Mouse (Mus musculus) T-helper 17 cell (primary cell): ENCODE data around the gene Ncam1.

Source experiments
- in situ Hi-C, 2 experiments: fragments of 300-600 bp; cut with MboI, MseI; formaldehyde crosslinking; loops; 1 replicate in 1 of 2; 2 replicates in 1 of 2; pipeline ENCODE4 v1.15.1; 2025; ENCODE audit warnings: high pct_unique_total_duplicates in 2 of 2

Gene Ncam1

DNA sequence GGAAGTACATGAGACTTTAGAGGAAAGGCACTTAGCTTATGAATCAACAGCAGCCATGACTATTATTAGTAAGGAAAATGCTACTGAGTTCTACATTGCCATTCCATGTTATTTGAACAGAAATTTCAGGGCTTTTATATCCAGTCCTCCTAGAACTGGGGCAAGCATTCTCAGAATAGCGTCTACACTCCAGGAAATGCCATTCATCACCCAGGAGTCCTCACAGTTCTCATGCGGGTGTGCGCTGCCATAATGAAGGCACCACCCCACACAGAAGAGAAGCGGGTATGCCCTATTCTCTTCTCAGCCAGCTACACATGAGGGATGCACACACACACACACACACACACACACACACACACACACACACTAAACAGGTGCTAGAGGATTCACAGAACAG is 43.5 kb downstream of the Ncam1 start:
- in situ Hi-C loops, result no loop called here

- in situ Hi-C loops, result no loop called here
Measured at GRCm38 (mm10) chr9:49751466-49751865, 47.3 kb downstream of the Ncam1 start.

DNA sequence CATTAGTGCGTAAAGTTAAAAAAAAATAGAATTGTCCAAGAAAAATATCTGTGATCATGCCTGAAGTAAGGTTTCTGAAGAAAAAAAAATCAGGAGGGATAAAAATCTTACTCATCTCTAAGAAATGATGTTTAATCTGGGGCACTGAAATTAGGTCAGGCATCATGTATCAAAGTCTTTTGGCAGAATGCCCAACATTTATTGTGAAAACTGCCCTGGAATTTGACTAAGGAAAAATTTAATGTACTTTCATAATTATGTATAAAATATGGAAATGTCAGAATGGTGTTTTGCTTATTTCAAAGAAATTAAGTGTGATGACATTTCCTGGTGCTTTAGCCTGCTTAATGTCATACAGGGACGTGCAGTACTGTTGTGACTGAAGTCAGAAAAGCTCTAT is 52.5 kb downstream of the Ncam1 start:
- in situ Hi-C loops, result no loop called here

- in situ Hi-C loops, result no loop called here
Measured at GRCm38 (mm10) chr9:49745696-49746095, 53.0 kb downstream of the Ncam1 start.

DNA sequence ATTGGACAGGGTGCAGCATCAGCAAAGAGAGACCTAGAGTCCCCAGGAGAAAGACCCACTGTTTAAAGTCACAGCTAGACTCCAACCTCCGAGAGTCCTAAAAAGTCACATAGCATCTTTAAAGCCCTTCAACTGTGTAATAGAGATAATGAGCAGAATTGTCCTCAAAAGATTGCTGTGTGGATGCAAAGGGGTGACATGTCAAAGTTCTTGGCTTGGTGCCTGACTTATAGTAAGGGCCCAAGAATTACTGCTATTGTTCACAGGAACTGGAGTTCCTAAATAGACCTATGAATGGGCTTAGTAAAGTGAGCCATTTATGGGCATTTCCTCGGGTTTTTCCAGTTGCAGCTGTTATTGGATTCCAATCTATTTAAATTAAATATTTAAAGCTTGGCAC is 54.4 kb downstream of the Ncam1 start:
- in situ Hi-C loops, result no loop called here

DNA sequence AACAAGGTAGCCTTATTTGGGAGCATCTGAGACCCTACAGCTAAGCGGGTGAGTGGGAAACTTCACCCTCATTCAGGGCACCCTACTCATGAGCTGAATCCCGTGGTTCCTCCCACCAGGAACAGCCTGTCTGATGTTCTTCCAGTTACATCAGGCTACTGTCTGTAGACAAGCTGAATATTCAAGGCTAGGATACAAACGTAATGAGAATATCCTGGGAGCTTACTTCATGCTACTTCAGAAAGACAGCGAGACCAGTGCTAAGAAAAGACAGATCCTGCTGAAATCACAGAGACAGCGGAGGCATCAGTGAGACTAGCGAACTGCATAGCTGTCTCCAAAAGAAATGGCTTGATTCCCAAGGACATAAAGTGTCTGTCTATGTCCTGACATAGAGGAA is 58.8 kb downstream of the Ncam1 start:
- in situ Hi-C loops, result no loop called here

DNA sequence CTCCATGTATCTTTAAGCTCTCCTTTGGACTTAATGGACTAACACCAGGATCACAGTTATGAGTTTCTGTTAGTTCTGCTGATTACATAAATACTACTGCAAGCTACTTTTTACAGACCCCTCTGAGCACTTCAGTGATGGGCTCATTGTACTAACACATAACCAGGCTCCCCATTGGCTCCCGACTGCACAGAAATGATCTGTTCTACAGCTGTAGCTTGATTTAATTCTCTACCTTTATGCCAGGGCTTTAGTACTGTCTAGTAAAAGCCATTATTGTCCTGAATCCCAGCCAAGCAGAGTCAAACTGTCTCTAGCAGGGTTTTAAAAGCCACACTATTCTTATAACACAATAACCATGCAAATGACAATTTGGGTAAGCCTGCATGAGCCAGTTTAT is 60.2 kb downstream of the Ncam1 start:
- in situ Hi-C loops, result no loop called here

GRCm38 (mm10) chr9:49737166-49737565 is 61.6 kb downstream of the Ncam1 start:
- in situ Hi-C loops, result no loop called here

- in situ Hi-C loops, result no loop called here
Measured at GRCm38 (mm10) chr9:49734348-49735007, 64.2 kb downstream of the Ncam1 start.

DNA sequence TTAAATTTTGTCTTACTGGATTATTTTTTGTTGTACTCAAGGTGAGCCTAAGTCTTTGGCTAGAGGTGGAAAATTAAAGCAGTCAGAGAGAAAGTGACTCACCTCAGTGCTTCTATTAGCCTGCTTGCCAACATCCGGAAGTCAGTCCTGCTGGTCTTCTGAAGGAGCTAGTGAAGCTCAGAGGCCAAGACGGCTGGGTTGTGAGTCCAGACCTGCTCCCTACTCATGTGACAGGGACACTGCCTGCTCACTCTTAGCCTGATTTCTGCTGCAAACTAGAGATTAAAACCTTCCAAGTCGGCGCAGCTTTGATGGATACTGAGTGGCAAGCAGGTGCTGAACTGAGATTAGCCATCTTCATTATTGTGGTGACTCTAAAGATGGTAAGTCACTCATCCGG is 65.0 kb downstream of the Ncam1 start:
- in situ Hi-C loops, result no loop called here

DNA sequence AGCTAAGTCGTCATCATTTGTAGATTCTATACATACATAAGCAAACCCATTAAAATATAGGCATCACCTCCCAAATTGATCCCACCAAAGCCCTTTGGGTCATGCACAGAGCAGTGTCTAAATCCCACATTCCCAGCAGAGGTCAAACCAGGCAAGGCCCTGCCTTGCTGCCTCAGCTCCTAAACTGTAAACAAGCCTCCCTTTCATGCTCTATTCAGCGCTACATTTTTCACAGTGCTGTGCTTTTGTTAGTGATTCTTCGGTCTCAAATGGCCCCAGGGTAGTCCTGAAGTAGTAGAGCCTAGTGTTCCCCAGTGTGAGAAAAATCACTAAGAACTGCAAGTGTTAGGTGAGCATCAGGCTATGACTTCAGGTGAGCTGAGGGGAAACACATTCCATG is 69.2 kb downstream of the Ncam1 start:
- in situ Hi-C loops, result no loop called here

GRCm38 (mm10) chr9:49728211-49728610 is 70.5 kb downstream of the Ncam1 start:
- in situ Hi-C loops, result no loop called here

GRCm38 (mm10) chr9:49722765-49723164 is 76.0 kb downstream of the Ncam1 start:
- in situ Hi-C loops, result no loop called here

DNA sequence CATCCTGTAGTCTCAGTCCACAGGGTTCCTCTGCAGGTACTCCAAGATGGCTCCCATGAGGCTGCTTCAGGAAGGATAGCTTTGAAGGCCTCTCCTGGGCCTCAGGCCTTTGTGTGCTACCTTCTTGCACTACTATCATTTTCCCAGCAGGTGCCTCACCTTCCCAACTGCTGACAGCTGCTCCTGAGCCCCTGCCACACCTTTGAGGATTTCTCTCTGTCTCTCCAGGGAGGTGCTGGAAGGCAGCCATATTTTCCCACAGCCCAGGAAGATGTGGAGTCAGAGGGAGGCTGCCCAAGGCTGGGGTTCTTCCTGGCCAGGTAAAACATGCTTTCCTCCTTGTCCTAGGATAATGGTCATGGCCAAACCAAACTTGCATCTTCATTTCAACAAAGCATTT is 83.6 kb downstream of the Ncam1 start:
- in situ Hi-C loops, result no loop called here

DNA sequence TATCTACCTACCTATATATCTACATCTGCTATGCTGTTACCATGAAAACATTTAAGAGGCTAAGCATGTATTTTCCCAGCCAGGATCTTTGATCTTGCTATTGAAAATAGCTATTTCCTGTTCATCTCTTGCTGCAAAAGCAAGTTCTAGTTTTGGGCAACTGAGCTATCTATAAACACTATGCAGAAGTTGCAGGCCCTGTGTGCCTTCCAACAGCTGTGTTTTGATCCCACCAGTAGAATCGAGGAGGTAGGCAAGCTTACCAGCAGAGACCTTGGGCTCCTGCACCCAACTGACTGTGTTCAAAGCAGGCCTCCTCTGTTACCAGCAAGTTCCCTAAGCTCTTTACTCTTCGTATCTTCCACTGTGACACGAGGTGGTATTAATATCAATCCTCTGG is 84.6 kb downstream of the Ncam1 start:
- in situ Hi-C loops, result no loop called here

- in situ Hi-C loops, result no loop called here
Measured at GRCm38 (mm10) chr9:49707646-49708045, 91.1 kb downstream of the Ncam1 start.

DNA sequence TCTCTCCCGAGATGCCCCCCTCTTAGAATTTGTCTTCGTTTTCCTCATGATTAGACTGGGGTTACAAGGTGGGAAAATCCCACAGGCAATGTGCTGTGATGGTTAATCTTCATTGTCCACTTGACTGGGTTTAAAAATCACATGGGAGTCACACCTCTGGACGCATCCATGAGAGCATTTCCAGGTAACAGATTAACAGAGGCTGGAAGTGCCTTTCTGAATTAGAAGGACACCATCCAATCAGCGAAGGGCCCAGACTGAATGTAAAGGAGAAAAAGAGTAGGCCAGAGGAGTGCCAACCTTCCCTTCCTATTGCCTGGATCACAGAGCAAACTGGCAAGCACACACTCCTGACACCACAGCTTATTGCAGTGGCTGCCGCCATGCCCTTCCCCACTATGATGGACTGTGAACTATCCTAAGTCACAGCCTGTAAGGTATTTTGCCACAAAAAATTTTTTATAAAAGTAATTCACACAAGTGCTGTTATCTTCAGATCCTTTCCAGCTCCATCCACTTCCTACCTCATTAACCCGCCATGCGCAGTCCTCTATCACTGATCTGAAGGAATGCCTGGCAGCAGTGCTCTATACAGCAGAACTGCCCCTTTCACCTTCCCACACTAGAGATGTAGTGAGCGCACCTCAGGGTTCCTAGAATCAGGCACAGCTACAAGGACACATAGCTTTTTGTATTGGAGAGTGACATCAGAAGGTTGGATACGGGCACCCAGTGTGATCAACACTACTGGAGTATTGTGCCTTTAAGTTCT is 94.3 kb downstream of the Ncam1 start:
- in situ Hi-C loops, result no loop called here

DNA sequence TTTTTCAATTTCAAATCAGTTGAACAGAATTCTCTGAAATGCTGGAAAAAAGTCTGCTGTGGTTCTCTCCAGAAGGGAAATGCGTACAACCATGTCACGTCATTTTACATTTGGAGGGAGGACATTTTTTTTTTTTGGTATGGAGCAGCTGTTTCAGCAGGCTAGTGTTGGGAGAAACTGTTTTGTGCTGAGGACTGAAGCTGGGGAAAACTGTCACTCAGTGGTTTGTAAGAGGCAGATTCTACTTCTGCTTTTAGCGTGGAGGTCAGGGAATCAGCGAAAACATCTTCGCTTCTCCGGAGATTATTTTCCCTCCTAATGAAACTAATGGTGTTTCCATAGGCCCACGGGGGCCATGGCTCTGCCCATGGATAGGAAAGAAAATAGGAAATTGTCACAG is 103.4 kb downstream of the Ncam1 start:
- in situ Hi-C loops, result no loop called here

DNA sequence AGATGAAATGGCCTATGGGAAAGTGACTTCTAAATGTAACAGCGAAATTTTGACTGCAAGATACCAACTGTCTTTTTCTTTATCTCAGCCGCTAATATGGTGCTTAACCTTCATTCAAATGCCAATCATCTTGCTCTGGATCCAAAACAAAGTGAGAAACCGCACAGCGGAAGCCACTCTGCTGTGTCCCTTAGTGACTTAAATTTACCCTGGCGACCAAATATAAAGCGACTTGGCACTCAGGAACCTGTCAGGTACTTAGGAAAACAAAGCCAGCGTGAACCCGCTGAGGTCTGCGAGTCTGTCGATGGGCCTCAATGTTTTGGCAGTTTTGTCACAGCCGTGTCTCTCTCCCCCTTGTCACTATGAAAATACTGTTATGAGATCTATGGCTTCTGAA is 105.9 kb downstream of the Ncam1 start:
- in situ Hi-C loops, result no loop called here

DNA sequence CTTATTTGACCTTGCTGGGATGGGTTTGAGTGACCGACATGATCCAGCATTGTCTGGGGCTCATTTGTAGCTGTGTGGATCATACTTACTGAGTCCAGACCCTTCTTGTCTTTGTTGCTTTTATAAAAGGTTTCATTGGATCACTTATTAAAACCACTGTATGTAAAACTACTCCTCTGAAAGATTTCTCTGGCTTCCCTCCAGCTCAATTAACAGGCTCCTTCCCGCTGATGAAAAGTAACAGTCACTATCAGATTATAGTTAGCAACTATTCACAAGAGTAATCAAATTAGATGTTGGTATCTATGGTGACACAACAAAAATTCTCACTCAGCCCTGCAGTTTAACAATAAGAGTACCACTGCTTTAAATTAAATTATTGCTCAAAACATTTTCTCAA is 107.4 kb downstream of the Ncam1 start:
- in situ Hi-C loops, result no loop called here

DNA sequence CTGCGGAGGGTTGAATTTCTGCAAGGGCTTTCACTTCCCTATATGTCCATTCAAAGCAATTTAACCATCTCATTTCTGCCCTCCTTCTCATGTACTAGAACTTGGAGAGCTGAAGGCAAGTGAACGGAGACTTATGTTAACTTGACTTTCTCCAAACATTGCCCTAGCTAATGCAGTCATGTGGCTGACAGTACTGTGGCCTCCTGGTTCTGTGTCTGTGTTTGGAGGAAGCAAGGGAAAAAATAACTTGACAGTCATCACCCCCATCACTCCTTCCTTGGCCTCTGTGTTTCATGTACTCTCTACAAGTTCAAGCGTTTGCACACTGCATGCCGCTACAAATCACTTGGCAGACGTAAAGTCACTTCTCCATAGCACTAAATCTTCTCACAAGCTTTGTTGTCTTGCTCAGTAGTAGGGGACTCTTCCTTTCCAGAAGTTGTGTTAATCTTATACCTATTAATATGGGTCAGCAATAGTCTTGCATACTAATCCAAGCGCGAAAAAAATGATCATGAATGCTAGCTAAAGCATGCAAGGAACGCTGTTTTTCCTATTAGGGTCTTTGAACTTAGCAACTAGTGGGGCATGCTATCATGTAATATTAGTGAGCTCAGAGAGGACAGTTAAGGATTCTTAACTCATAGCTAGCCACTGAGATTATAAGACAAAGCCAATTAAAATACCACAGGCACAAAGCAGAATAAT is 115.0 kb downstream of the Ncam1 start:
- in situ Hi-C loops, result no loop called here

DNA sequence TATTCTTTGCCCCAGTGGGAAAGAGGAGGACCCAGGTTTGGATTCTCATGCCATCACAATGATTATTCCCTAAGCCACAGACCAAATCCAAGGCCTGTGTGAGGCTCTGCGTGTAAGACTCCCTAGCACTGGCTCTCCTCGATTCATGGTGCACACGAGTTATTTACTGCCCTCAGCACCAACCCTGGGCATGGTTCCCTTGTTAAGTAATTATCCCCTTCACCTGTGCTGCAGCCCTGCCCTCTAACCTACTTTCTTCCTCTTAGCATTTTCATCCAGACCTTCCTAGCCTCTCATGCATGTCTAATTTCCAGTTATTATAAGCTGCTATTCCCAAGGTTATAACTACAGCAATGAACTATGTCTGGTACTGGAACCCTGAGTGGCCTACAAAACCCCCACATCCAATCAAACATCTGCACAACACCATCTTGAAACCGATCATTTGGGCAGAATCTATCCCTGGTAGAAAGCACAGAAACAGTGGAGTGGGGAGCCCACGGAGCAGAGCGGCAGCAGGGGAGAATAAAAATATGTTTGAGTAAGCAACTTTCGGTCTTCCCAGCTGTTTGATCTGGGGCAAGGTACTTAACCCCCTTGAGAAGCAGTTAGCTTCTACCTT is 116.8 kb downstream of the Ncam1 start:
- in situ Hi-C loops, result no loop called here
